Mouse (Mus musculus) cerebellum, postnatal 36 days (tissue): ENCODE measurements around the gene March8.
A peak's percentile ranks its signal among the peaks of the same experiment; 100 is the strongest.
"Not testable (repeated sequence)": the region's sequence is repeated elsewhere in the genome, so short reads cannot be mapped to it uniquely, and the experiment has no call there.

Experiments used
- DNase-seq, 2 experiments: peaks; one replicate each; pipeline ENCODE4 v3.0.0; 2021 to 2022; ENCODE audit warnings: mixed read lengths in 2 of 2

The March8 gene

GRCm38 (mm10) chr6:116337835-116338501, at the start of gene March8:
March8 (plus strand) TSS chr6:116338024.
- DNase-seq = peak; percentile 89 to 93

DNA sequence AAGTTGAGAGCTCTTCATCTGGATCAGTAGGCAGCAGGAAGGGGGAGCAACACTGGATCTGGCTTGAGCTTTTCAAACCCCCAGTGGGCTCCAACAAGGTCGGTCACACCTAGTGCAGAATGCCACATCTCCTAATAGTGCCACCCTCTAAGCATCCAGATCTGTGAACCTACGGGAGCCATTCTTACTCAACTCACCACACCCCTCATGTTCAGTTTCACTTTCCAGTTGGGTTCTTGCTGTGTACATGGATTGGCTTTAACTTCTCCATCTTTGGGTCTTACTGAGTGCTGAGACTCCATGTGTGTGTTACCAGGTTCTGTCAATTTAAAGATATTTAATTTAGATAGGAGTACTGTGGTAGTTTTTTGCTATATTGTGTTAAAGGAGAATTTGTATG, 26.4 kb upstream of the March8 start:
- no peak for DNase-seq

GRCm38 (mm10) chr6:116319259-116319658, 18.6 kb upstream of the March8 start:
- DNase-seq = no peak

DNA sequence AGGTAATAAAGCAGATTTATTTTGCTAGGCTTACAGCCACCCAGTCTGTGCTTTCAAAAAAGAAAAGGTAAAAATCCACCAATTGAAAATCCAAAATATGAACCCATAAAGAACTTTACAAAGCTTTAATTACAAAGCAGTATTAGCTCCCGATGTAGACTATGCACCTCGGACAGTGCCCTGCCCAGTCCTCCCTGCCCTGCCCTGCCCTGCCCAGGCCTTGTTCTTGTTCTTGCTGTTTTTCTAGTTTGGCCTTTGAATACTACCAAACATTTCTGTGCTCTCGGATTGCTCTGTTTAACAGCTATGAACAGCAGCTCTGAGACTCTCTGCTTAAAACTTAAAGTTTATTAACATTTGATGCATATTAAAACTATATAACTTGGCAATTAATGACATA, 11.2 kb upstream of the March8 start:
- DNase-seq = no peak

DNA sequence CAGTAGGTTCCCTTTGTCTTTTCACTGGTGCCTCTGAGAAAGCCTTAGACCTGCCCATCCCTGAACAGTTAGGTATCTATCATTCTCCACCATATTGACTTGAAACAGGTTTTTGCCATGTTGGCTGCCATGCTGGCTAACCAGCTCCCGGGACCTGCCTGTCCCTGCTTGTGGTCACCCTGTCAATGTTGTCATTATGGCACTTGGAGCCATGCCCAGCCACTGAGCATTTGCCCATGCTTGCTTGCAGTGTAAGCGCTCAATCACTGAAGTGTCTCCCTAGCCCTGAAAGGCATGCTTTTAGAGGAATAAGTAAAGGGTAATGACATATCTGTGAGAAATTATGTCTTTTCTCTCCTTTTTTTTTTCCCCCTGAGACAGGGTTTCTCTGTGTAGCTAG, 6.4 kb upstream of the March8 start:
- peak in 1 of 2 experiments; percentile 29 for DNase-seq

- DNase-seq = no peak
Observed at GRCm38 (mm10) chr6:116337466-116337834, 374 bp upstream of the March8 start.

- DNase-seq = no peak
Observed at GRCm38 (mm10) chr6:116338520-116338919, 696 bp downstream of the March8 start.

- no peak for DNase-seq
Observed at GRCm38 (mm10) chr6:116339088-116339487, 1.3 kb downstream of the March8 start.

DNA sequence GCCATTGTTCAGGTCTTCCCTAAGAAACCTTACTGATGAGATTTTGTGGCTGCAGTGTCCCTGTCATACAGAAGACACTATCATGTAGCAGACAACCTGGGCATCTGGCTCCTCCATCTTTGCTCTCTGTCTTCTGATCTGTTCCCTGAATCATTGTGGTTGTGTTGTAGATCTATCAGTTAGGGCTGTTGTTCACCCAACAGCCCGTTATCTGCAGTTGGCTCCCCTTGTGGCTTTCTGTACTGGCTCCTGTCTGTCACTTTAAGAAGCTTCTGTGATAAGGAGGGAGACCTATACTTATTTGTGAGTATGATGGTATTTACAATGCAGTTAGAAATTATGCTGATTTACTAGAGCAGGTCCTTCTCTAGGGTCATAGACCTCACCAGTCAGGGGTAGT, 2.7 kb downstream of the March8 start:
- DNase-seq = no peak

GRCm38 (mm10) chr6:116347953-116348352, 10.1 kb downstream of the March8 start:
- no peak for DNase-seq

DNA sequence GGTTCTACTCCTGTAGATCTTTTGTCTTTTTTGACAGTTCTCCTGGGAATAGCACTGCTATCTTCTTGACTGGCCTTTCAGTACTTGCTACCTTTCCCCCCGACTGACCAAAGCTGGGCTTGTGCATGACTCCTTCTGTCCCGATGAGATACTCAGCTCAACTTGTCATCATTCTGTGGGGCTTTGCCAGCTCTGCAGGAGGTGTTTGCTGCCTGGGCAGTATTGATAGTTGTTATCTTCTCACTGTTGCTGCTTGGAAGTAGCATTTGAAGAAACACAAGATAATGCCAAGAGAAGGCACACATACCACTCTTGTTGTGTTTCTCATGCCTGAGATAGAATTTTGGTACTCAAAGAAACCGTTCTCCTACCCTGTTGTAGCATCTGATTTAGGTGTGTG, 12.2 kb downstream of the March8 start:
- no peak for DNase-seq

- DNase-seq = no peak
Observed at GRCm38 (mm10) chr6:116350643-116351042, 12.8 kb downstream of the March8 start.

DNA sequence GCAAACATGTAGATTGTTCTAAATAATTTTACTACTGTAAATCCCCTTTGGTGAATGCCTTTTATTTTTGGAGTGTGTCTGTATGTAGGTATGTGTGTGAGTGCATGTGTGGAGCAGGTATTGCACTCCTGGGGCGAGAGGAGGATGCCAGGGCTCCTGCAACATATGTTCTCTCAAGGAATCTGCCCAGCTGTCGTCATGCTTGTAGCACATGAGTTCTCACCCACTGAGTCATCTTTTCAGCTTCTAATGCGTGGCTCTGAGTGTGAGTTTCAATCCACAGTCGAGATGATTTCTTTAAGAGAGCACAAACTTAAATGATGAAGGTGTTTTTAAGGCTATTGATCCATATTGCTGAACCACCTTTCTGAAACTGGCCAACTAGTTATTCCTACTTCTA, 13.7 kb downstream of the March8 start:
- no peak for DNase-seq

GRCm38 (mm10) chr6:116353428-116353827, 15.6 kb downstream of the March8 start:
- no peak for DNase-seq

DNA sequence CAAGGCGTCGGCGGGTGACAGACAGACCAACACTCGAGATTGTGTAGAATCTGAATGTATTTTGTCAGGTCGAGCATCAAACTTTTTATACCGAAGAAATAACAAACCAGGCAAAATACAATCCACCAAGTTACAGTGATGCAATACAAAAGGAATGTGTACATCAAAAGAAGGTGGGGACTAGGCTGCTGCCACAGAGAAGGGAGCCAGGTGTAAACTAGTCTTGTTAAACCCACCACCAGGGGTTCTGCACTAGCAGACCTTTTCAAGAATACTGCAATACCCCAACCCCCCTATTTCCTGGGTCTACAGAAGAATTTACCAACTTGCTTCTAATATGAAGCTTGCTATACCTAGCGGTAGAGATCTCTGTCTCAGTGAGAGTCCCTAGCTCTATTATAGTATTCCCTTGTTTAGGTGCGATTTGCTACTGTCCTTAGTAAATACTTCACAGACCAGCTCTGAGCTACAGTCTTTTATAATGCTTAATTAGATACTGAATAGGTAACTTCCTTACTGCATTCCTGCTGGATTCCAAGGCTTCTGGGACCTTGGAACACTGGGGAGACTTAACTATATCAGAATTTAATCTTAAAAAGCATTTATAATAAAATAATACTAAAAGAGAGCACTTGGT, 18.6 kb downstream of the March8 start:
- not testable (repeated sequence) for DNase-seq

DNA sequence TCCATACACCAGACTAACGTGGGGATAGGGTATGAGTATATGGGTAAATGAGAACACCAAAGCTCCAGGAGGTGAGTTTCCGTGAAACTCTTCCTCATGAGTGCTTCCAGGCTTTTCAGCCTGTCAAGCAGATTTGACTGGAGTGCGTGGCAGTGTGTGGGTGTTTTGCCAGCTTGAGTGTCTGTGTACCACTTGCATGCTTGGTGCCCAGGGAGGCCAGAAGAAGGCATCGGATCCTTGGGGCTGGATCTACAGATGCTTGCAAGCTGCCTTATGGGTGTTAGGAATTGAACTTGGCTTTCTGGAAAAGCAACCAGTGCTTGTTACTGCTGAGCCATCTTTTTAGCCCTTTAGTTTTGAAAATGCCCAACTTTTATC, 19.1 kb downstream of the March8 start:
- DNase-seq = no peak

GRCm38 (mm10) chr6:116358056-116358455, 20.2 kb downstream of the March8 start:
- no peak for DNase-seq

DNA sequence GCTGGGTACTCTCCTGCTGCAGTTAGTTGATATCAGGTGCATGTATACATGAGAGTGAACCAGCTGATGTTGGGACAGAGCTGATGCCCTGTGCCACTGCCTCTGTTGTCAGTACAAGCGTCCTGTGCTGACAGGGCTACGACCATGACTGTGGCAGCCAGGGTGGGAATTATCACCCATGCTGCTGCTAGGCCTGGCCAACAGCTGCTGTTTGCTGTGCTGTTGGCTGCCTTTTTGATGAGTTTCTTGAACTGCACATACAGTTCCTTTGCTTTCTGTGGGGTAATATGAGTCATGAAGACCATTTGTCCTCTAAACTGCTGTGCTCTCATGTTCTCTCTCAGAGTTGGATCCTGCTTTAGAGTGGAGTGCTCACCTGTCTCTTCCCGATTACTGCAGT, 21.4 kb downstream of the March8 start:
- DNase-seq = no peak

DNA sequence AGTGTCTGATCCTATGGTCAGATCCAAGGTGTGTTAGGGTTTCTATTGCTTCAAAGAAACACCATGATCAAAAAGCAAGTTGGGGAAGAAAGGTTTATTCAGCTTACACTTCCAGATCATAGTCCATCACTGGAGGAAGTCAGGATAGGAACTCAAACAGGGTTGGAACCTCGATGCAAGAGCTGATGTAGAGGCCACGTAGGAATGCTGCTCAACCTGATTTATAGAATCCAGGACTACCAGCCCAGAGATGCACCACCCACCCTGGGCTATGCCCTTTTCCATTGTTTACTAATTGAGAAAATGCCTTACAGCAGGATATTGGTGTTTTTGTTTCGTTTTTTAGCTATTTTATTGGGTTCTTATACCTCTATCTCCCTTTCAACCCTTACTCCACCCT, 23.6 kb downstream of the March8 start:
- DNase-seq = no peak

DNA sequence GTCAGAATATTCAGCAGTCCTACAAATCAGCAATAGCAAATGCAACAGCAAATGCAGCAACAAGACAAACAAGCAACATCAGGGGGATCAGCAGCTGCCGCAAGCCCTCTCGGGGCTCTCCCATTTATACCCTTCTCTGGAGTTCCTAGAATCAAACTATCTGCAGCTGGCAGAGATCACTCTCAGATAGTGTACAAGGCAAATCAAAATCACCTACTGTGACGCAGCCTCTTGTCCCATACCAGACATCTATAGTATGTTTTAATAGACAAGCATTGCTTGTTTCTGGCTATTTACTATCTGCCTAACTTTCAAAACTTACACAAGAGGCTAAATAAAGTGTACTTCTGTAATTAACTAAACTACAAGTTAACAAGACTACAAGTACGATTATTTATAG, 24.2 kb downstream of the March8 start:
- DNase-seq = no peak

- no peak for DNase-seq
Observed at GRCm38 (mm10) chr6:116367971-116368370, 30.1 kb downstream of the March8 start.

DNA sequence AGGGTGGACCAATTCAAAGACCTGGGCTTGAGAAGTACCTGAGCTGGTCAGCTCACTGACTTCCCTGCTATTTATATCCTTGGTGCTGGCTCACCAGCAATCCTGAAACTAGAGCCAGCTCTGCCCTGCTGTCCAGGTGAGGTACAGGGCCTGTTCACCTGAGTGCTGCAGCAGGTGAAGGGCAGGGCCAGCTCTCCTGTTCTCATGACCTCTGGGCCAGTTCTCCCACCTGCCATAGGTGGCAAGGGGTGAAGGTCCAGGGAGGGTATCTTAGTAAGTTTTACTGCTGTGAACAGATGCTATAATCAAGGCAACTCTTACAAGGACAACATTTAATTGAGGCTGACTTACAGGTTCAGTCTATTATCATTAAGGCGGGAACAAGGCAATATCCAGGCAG, 32.0 kb downstream of the March8 start:
- DNase-seq = no peak

GRCm38 (mm10) chr6:116370216-116370976, 32.6 kb downstream of the March8 start:
- DNase-seq = no peak

DNA sequence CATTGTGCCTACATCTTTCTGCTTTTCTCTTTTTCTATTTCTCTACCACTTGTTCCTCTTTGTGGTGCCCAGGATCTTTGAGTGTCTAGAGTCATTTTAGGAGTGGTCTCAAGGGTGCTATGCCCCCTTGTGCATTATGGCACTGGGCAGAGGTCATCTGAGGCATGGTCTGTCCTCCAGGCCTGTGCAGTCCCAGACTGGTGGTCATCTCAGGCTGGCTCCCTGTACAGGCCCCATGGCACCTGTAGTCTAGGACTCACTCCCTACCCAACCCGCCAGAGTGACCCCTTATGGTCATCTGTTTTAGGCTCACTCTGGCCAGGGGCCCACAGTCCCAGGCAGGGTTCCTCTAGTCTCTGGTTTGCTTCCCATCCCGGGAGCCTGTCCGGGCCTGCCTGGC, 33.7 kb downstream of the March8 start:
- no peak for DNase-seq
